Mouse (Mus musculus) megakaryocyte, embryonic 14.5 days (primary cell): ENCODE results near the gene Banp.

Experiments
- FLI1 ChIP-seq: IDR thresholded peaks from 2 replicates; pipeline ENCODE4 v1.6.1; 2012; ENCODE audit warnings: low read length, inconsistent platforms, mixed read lengths
- GATA1 ChIP-seq: IDR thresholded peaks from 3 replicates; pipeline ENCODE4 v1.6.1; 2012; ENCODE audit warnings: mixed read lengths, low read length, inconsistent platforms, borderline replicate concordance

- TF ChIP-seq FLI1 (no peak), GATA1 (no peak)
These were observed 61.1 kb downstream of the Banp start for GRCm38 (mm10) chr8:122010638-122011037.
